Mouse (Mus musculus) embryonic facial prominence, embryonic 10.5 days (tissue): Measurements from ENCODE around the gene Dpm3. TPM values are rescaled to one million over a fixed set of nuclear protein-coding genes. Genes with fewer than 3 reads are reported as not detected.

Source experiments
- DNase-seq: peaks from one replicate; pipeline ENCODE4 v3.0.0-alpha.2; 2017; ENCODE audit warnings: low spot score
- H3K27ac ChIP-seq: fragments of 300-500 bp; sonication (generic); replicated peaks from 2 replicates; pipeline ENCODE4 v1.5.1; 2016; ENCODE audit warnings: mild to moderate bottlenecking
- H3K27me3 ChIP-seq: fragments of 300-500 bp; sonication (generic); replicated peaks from 2 replicates; pipeline ENCODE4 v1.6.1; 2016; ENCODE audit warnings: low read depth, mild to moderate bottlenecking; ENCODE audit not compliant: poor library complexity, severe bottlenecking
- H3K36me3 ChIP-seq: fragments of 300-500 bp; sonication (generic); replicated peaks from 2 replicates; pipeline ENCODE4 v1.6.1; 2016; ENCODE audit warnings: mild to moderate bottlenecking, moderate library complexity
- H3K4me1 ChIP-seq: fragments of 300-500 bp; sonication (generic); 2 replicates; pipeline ENCODE4 v1.6.1; 2016
- H3K4me3 ChIP-seq: fragments of 300-500 bp; sonication (generic); 2 replicates; pipeline ENCODE4 v1.5.1; 2016; ENCODE audit warnings: mild to moderate bottlenecking, moderate library complexity
- H3K9me3 ChIP-seq: fragments of 300-500 bp; sonication (generic); 2 replicates; pipeline ENCODE4 v1.6.1; 2016; ENCODE audit warnings: mild to moderate bottlenecking
- WGBS: fragments of 180-500 bp; shearing (Covaris S2); methylation state at CpG from one replicate; pipeline ENCODE4 v1.1.7; 2016; 5-methylcytosine and 5-hydroxymethylcytosine counted together
- polyA plus RNA-seq: library from polyadenylated mRNA; unstranded; fragments of >200 nt; fragmentation: Nextera tagmentation; extraction: Ambion mirVana; gene quantifications from 2 replicates; pipeline ENCODE4 v1.2.1, GENCODE M21; 2016

Dpm3 gene
- polyA plus RNA-seq, 1 experiment from 2014 or later, result 84.1 TPM

- Histone ChIP-seq H3K9me3 (no peaks in the 10 kb centered on the region), H3K27ac (peak overlapping the region; percentile 86), H3K4me3 (peak overlapping the region; percentile 65), H3K27me3 (peaks cover 68% of the 10 kb centered on the region), H3K36me3 (peaks cover 18% of the 10 kb centered on the region), H3K4me1 (peaks cover 68% of the 10 kb centered on the region)
- WGBS, result 34% methylated on average over 14 of the region's 14 CpGs
- DNase-seq, result peak; percentile 53
Observed at GRCm38 (mm10) chr3:89277281-89278021, 18.3 kb downstream of the Dpm3 start.

DNA sequence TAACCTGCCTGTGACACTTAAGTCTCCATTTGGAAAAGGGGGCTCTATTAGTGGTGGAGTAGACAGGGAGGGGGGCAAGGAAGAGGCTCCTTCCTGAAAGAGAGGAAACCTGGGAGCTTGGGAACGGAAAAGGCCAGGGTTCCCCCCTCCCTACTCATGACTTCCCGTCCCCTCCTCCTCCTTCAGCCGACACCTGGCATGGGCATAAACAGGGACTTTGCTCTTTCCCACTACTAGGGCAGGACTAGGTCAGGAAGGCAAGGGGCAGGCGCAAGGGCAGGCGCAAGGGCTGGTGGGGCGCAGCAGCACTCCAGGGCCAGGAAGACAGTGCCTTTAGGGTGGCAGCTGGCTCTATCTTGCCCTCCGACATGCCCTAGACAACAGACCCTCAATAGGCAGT is 18.9 kb downstream of the Dpm3 start:
- 54% methylated on average over 7 of the region's 7 CpGs for WGBS
- peak overlapping the region; percentile 65 for H3K4me3 ChIP-seq
- no peaks in the 10 kb centered on the region for H3K9me3 ChIP-seq
- peaks cover 66% of the 10 kb centered on the region for H3K27me3 ChIP-seq
- H3K4me1 ChIP-seq, result peaks cover 68% of the 10 kb centered on the region
- peak overlapping the region; percentile 86 for H3K27ac ChIP-seq
- peaks cover 16% of the 10 kb centered on the region for H3K36me3 ChIP-seq
- no peak for DNase-seq

DNA sequence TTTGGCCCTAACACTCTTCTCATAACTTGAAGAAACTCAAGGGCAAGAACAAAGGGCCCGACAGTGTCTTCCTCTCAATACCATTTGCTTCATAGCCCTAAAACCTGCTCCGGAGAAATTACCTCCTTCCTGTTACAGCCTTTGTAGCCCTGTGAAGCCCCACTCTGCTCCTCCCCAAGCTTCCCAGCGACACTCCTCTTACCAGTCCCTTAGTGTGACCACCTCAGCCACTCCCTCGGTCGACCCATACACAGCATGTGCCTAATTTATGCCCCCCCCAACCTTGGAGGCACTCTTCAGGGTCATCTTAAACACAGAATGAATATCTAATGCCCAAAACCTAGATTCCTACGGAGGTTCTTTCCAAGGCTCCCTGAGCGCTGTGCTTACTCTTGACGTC is 19.5 kb downstream of the Dpm3 start:
- Histone ChIP-seq H3K9me3 (no peaks in the 10 kb centered on the region), H3K36me3 (peaks cover 16% of the 10 kb centered on the region), H3K4me3 (peak overlapping the region; percentile 65), H3K27me3 (peaks cover 67% of the 10 kb centered on the region), H3K4me1 (peaks cover 68% of the 10 kb centered on the region), H3K27ac (peak overlapping the region; percentile 86)
- 16% methylated on average over 8 of the region's 8 CpGs for WGBS
- DNase-seq, result no peak

DNA sequence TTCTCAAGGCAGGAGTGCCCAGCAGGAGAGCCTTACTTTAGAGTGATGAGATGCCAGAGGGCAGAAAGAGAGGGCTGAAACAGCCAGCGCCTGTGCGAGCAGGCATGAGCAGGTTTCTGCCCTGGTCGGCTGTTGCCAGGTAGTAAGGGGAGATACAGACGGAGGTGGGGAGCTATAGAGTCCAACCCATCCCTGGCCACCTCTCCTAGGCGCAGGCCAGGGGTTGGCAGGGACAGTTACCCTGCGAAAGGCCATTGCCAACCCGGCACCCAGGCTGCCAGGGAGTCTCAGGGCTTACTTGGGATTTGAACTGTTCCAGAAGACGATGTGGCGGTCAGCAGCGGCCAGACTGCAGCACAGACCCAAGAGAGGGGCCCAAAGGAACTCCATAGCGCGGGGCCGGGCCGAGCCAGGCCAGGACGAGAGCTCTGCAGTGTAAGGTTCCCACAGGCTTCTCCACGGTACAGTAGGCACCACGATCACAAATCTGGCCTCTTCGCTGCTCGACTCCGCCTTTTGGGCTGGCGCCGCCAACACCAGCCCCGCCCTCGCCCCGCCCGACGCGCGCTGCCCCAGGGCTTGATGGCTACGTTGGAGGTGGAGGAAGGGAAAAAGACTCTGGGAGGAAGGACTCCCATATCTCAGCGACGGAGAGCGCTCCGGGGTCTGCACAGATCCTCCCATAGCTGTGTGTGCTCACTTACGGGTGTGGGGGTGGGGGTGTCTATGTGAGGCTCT is 20.2 kb downstream of the Dpm3 start:
- Histone ChIP-seq H3K9me3 (no peaks in the 10 kb centered on the region), H3K27me3 (peaks cover 73% of the 10 kb centered on the region), H3K36me3 (peaks cover 16% of the 10 kb centered on the region), H3K27ac (peak overlapping the region; percentile 86), H3K4me3 (peak overlapping the region; percentile 65), H3K4me1 (peaks cover 68% of the 10 kb centered on the region)
- WGBS, result 2% methylated on average over 35 of the region's 35 CpGs
- peak; percentile 89 for DNase-seq

- Histone ChIP-seq H3K27me3 (peaks cover 80% of the 10 kb centered on the region), H3K4me3 (peak overlapping the region; percentile 65), H3K9me3 (no peaks in the 10 kb centered on the region), H3K36me3 (peaks cover 11% of the 10 kb centered on the region), H3K4me1 (peaks cover 71% of the 10 kb centered on the region), H3K27ac (peak overlapping the region; percentile 86; the same call in 1 of the 2 replicates)
- no peak for DNase-seq
- under 1% methylated on average over 29 of the region's 29 CpGs for WGBS
Observed at GRCm38 (mm10) chr3:89280050-89280605, 21.0 kb downstream of the Dpm3 start.

- DNase-seq, result peak; percentile 70
- Histone ChIP-seq H3K27me3 (peaks cover 75% of the 10 kb centered on the region), H3K27ac (peak within 1 kb of the TSS; percentile 86), H3K9me3 (no peaks in the 10 kb centered on the region), H3K4me1 (peaks cover 75% of the 10 kb centered on the region), H3K4me3 (peak within 1 kb of the TSS; percentile 65), H3K36me3 (peaks cover 4% of the 10 kb centered on the region; the same call in 1 of the 2 replicates)
- WGBS, result under 1% methylated on average over 52 of the region's 52 CpGs
Observed at GRCm38 (mm10) chr3:89280606-89281511, 21.7 kb downstream of the Dpm3 start, which contains the start of gene Efna1. Efna1 (minus strand) TSS chr3:89281142.

DNA sequence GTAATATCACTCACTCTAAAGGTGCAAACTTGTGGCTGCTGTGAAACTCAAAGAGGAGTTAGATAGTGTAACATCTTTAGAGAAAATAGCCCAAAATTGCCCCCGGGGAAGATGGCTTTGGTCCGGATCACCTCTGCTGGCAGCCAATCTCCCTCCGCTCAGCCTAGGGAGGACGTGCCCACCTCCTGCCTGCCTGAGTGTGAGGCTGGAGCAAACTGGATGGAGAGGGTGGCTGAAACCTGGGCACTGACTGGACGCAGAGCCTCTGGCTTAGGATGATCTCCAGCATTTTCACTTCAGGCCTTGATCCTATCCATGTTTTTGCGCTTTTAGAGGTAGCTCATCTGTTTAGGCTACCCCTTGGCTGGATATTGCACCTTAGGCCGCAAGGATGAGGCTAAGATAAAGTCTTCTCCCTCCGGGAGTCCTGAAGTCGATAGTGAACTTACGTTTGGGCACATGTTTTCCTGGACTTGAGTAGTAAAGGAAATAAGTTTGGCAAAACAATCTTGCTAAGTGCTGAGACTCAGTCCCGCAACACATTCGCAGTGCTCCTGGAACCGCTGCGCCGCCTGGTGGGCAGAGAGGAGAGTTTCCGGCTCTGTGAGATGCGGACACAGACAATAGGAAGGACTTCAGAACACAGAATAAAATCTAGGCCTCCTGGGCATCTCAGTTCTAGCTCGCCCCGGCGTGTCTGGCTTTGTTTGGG is 22.6 kb downstream of the Dpm3 start:
- Histone ChIP-seq H3K9me3 (no peaks in the 10 kb centered on the region), H3K4me1 (peaks cover 72% of the 10 kb centered on the region), H3K4me3 (peak overlapping the region; percentile 65), H3K27me3 (peaks cover 66% of the 10 kb centered on the region), H3K27ac (peak overlapping the region; percentile 86), H3K36me3 (no peaks in the 10 kb centered on the region)
- DNase-seq, result peak; percentile 90
- WGBS, result 11% methylated on average over 20 of the region's 20 CpGs

GRCm38 (mm10) chr3:89282291-89282643 is 23.1 kb downstream of the Dpm3 start:
- H3K9me3 ChIP-seq, result no peaks in the 10 kb centered on the region
- WGBS, result 23% methylated on average over 4 of the region's 4 CpGs
- DNase-seq, result no peak
- no peaks in the 10 kb centered on the region for H3K36me3 ChIP-seq
- peak overlapping the region; percentile 70 for H3K27ac ChIP-seq
- H3K4me3 ChIP-seq, result no peak overlapping the region
- peaks cover 61% of the 10 kb centered on the region for H3K27me3 ChIP-seq
- H3K4me1 ChIP-seq, result peaks cover 72% of the 10 kb centered on the region

DNA sequence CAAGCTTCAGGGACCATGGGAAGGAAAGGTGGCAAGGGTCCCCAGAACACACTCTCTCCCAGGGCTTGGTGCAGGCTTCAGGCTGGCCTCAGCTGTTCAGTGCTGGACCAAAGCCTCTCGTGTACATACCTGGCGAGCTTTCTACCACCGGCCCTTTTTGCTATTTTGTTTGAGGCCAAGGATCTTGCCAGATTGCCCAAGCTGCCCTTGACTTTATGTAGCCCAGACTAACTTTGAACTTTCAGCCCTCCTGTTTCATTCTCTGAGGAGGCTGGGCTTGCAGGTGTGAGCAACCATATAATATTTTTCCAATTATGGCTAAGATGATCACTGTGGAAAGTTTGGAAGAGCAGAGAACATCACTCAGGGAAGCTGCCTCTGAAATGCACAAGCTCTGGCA is 25.1 kb downstream of the Dpm3 start:
- H3K36me3 ChIP-seq, result no peaks in the 10 kb centered on the region
- H3K9me3 ChIP-seq, result no peaks in the 10 kb centered on the region
- no peak overlapping the region for H3K27ac ChIP-seq
- H3K4me1 ChIP-seq, result peaks cover 72% of the 10 kb centered on the region
- 88% methylated on average over 3 of the region's 3 CpGs for whole genome bisulfite sequencing
- no peak overlapping the region for H3K4me3 ChIP-seq
- peaks cover 41% of the 10 kb centered on the region for H3K27me3 ChIP-seq
- DNase-seq, result no peak

GRCm38 (mm10) chr3:89285526-89285925 is 26.4 kb downstream of the Dpm3 start:
- DNase-seq, result no peak
- Histone ChIP-seq H3K4me1 (peaks cover 60% of the 10 kb centered on the region), H3K9me3 (no peaks in the 10 kb centered on the region), H3K27me3 (peaks cover 28% of the 10 kb centered on the region), H3K4me3 (no peak overlapping the region), H3K27ac (no peak overlapping the region), H3K36me3 (no peaks in the 10 kb centered on the region)
- WGBS, result 38% methylated on average over 2 of the region's 2 CpGs

- no peaks in the 10 kb centered on the region for H3K36me3 ChIP-seq
- WGBS, result 48% methylated on average over 5 of the region's 5 CpGs
Observed at GRCm38 (mm10) chr3:89287286-89287685, 28.1 kb downstream of the Dpm3 start.

More at GRCm38 (mm10) chr3:89287286-89287685, 28.1 kb downstream of the Dpm3 start:
- Histone ChIP-seq H3K9me3 (no peaks in the 10 kb centered on the region), H3K4me1 (peaks cover 46% of the 10 kb centered on the region), H3K27ac (0 out of 2 replicates have a peak overlapping the region, but pooled peaks have one; percentile 2), H3K4me3 (no peak overlapping the region), H3K27me3 (peaks cover 14% of the 10 kb centered on the region)
- no peak for DNase-seq
